Mouse (Mus musculus) liver, embryonic 14.5 days (tissue): ENCODE results near the gene Sltm.

ENCODE experiments used
- CTCF ChIP-seq: IDR thresholded peaks from 2 replicates; pipeline ENCODE4 v1.5.1; 2016; ENCODE audit warnings: antibody characterized with exemption, low read depth, control low read depth
- EP300 ChIP-seq: IDR thresholded peaks from 2 replicates; pipeline ENCODE4 v1.6.1; 2016; ENCODE audit warnings: antibody characterized with exemption, low read depth

DNA sequence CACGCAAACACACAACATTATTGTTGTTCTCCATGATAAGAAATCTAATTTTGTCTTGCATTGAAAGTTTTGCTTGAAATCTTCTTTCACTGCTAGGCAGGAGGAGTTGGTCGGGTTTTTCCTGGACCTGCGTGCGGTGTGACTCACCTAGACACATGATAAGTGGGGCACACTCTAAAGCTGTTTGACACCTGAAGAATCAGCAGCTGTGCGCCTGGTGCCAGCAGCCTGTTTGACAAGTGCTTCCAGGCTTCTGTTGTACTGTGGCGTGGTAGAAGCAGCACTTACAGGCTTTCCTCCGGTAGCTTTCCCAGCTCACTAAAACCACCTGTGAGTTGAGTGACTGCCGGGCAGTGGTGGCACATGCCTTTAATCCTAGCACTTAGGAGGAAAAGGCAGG lies 27.8 kb downstream of the Sltm start:
- TF ChIP-seq CTCF (no peak), EP300 (no peak)
